21 mouse cellular contexts compared by ENCODE assay signal in genomic region chr5:116293501-116293900, GRCm38 (mm10).
"Had no signal": no experiment of that assay in that cellular context is flagged by ENCODE, and none has a peak within 500 bp of the region (broad histone marks: within the 10 kb centered on the region; RNA-seq: fewer than 3 reads in every experiment).

No protein-coding gene starts in this region.

- H3K27me3 ChIP-seq: liver, embryonic 12.5 days; lung, embryonic 15.5 days; megakaryocyte, embryonic 14.5 days; midbrain, embryonic 13.5 days; stomach, embryonic 15.5 days had no signal

- H3K9me3 ChIP-seq: limb, embryonic 10.5 days; liver, embryonic 12.5 days; liver, embryonic 15.5 days; lung, embryonic 15.5 days; stomach, embryonic 15.5 days had no signal

- H3K4me3 ChIP-seq: limb, embryonic 10.5 days; limb, embryonic 13.5 days; liver, embryonic 12.5 days; liver, embryonic 15.5 days; lung, embryonic 15.5 days; megakaryocyte, embryonic 14.5 days; midbrain, embryonic 10.5 days; midbrain, embryonic 13.5 days; stomach, embryonic 15.5 days had no signal

- ATAC-seq: liver, embryonic 12.5 days; midbrain, embryonic 13.5 days; midbrain, embryonic 16.5 days had no signal

- DNase-seq: kidney, adult 2 months; kidney, postnatal 25 days; liver; lung, adult 18-20 months; lung, postnatal 10 days; lung, postnatal 36 days; right cerebral cortex, postnatal 25 days; spleen, adult 18-20 months; thymus, adult 18-20 months; thymus, postnatal 36 days had no signal

- H3K9ac ChIP-seq: limb, embryonic 13.5 days; liver, embryonic 12.5 days; liver, embryonic 15.5 days; lung, embryonic 15.5 days; midbrain, embryonic 13.5 days; stomach, embryonic 15.5 days had no signal

- H3K4me2 ChIP-seq: limb, embryonic 13.5 days; liver, embryonic 12.5 days; liver, embryonic 15.5 days; lung, embryonic 15.5 days; midbrain, embryonic 13.5 days; stomach, embryonic 15.5 days had no signal

- H3K4me1 ChIP-seq: liver, embryonic 15.5 days; megakaryocyte, embryonic 14.5 days had no signal

- H3K27ac ChIP-seq: kidney, postnatal 0 days; limb, embryonic 10.5 days; limb, embryonic 13.5 days; liver, embryonic 12.5 days; liver, embryonic 15.5 days; lung, embryonic 15.5 days; midbrain, embryonic 10.5 days; midbrain, embryonic 13.5 days; stomach, embryonic 15.5 days had no signal

- H3K36me3 ChIP-seq: limb, embryonic 10.5 days; limb, embryonic 13.5 days; liver, embryonic 12.5 days; liver, embryonic 15.5 days; lung, embryonic 15.5 days; midbrain, embryonic 10.5 days; midbrain, embryonic 13.5 days; stomach, embryonic 15.5 days had no signal
